Mouse (Mus musculus) cerebellum, adult 2 months (tissue): Measurements from ENCODE around the gene Ppfia2.

Experiments used
- CTCF ChIP-seq: fragments of 200-500 bp; IDR thresholded peaks from 2 replicates; pipeline ENCODE4 v1.5.1; 2011; ENCODE audit warnings: low read depth, mild to moderate bottlenecking, control low read depth, low read length, moderate library complexity, borderline replicate concordance; ENCODE audit not compliant: insufficient read depth
- POLR2A ChIP-seq: fragments of 200-500 bp; IDR thresholded peaks from 2 replicates; pipeline ENCODE4 v1.6.1; 2011; ENCODE audit warnings: low read length, control low read depth, borderline replicate concordance; ENCODE audit not compliant: insufficient read depth

DNA sequence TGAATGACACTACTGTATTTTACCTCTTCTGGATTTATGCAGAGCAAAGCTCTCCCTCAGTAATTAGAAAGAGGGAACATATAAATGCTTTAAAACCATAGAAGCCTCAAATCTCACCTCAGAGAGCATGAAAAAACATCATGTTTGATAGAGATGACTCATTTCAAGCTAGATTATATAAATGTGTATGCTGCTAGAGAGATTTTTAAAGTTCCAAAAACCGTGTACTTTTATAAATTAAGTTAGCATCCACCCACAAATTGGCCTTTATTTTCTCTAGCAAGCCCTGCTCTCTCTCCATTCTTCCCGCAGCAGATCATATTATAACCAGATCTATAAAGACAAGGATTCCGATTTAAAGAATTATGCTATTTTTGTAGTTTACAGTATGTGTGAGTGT is 488.9 kb downstream of the Ppfia2 start:
- TF ChIP-seq POLR2A (no peak), CTCF (no peak)
